Mouse (Mus musculus) ZHBTc4 (cell line): Measurements from ENCODE around the gene Atp11b.

Experiments used
- DNase-seq: peaks from one replicate; pipeline ENCODE4 v3.0.0-alpha.2; 2011; ENCODE audit warnings: low read depth, low spot score

The Atp11b gene

GRCm38 (mm10) chr3:35753825-35754767 is at the start of gene Atp11b:
Atp11b (plus strand) TSS chr3:35754106.
- peak; percentile 93 for DNase-seq

DNA sequence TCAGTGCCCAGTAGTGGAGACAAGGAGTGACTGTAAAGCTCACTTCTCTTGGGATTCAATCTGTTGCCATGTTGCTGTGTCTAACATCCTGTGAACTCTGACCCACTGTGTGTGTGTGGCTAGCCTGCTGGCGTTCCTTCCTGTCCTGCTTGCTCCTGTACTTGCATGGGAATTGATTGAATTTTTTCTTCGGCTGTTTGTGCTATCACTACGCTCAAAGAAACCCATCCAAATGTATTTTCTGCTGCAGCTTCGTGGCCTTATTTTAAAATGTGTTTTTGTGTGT is 49.6 kb upstream of the Atp11b start:
- no peak for DNase-seq

- peak; percentile 49 for DNase-seq
These were observed 34.2 kb upstream of the Atp11b start for GRCm38 (mm10) chr3:35719531-35720205.

- peak; percentile 74 for DNase-seq
These were observed 33.1 kb upstream of the Atp11b start for GRCm38 (mm10) chr3:35720801-35721200.

DNA sequence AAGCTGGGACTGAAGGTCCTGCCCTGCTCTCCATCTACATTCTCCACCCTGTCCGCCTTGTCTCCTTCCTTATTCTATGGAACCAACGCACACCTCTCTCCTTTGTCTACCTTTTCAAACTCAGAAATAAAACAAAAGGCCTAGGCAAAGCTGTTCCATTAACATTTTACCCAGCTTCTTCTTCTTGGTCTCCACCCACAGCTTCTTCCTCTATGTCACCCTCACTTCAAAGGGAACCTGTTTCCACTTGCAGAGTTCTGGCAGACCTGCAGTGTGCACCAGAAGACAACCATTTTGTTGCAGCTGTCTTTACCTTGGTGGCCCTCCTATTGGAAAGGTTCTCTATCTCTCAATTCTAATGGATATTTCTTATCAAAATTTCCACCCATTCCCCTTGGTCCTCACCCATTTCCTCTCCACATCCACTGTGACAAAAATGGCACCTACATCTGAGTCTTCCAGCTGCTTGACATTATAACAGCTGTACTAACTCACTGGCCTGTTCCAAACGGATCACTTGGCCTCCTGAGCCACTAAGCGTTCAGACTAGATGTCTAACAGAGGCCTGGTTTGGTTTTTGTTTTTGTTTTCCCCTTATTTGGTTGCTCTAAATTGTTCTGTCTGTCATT is 32.0 kb upstream of the Atp11b start:
- DNase-seq = peak; percentile 84

GRCm38 (mm10) chr3:35722811-35723210 is 31.1 kb upstream of the Atp11b start:
- no peak for DNase-seq

DNA sequence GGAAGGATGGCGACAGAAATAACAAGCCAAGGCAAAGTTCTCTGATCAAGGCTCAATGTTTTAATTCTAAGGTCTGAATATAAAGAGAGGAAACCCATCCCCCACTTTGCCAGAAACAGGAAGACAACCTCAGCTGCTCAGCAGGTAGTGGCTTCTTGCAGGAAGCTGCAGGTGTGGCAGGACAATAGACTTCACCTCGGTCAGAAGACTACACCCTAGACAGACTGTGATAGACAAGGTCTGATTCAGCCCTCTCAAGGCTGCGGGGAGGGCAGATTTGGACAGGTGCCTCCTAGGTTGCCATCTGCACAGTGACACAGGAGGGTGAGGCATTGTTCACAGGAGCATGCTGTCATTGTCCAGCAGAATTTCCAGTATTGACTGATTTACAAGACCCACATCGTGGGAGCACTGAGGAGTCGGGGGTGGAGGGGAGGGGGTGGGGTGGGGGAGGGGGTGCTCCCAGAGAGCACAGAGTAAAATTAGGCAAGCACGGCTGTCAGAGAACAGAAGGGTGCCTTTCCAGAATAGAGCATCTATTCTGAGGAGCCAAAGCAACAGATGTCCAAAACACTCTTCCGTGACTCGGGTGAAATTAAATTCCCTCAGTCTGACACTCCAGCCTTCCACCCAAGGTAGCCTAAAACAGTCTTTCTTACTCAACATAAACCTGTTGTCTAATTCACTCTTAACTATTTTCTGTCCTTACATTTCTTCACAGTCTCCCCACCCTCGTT is 30.2 kb upstream of the Atp11b start:
- DNase-seq = peak; percentile 60

- peak; percentile 26 for DNase-seq
These were observed 28.8 kb upstream of the Atp11b start for GRCm38 (mm10) chr3:35725096-35725495.

GRCm38 (mm10) chr3:35726936-35727335 is 27.0 kb upstream of the Atp11b start:
- DNase-seq = peak; percentile 59

DNA sequence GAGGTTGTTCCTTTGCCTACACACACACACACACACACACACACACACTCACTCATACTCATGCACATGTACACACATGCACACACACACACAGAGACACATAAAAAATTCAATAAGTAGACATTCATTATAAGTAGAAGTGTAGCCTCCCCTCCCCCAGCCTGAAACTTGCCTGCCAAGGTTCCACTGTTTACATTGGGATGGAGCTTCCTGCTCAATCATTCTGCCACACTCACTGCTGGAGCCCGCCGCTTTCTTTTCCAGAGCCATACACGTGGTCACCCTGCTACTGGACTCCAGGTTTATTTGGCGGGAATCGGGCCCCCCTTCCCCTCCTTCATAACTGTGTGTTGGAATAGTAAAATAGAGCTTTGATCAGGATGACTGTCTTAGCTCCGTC is 24.4 kb upstream of the Atp11b start:
- DNase-seq = no peak

DNA sequence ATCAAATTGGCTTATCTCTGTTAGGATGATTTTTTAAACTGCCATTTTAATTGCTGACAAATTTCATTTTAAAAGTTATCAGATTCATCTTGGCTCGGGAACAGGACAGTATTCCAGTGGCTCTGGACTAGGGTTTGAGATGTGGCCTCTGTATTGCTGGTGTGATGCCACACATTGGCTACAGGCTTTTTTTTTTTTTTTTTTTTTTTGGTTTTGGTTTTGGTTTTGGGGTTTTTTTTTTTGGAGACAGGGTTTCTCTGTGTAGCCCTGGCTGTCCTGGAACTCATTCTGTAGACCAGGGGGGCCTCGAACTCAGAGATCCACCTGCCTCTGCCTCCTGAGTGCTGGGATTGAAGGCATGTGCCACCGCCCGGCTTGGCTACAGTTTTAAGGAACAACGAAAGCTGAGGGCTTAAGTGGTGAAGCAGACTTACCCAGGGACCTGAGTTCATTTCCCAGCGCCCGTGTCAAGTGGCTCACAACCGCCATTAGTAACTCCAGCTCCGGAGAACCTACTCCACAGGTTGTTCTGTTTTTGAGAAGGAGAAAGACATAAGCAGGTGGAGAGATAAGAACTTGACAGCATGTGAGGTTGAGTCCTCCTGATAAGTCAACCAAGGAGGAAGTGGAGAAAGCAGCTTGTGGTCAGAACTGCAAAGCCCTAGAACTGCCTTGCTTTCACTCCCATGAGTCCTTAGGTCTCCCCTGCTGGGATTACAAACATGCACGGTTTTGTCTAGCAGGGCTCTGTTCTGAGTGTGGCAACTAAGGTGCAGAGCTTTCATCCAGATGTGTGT is 21.7 kb upstream of the Atp11b start:
- DNase-seq = peak; percentile 55

DNA sequence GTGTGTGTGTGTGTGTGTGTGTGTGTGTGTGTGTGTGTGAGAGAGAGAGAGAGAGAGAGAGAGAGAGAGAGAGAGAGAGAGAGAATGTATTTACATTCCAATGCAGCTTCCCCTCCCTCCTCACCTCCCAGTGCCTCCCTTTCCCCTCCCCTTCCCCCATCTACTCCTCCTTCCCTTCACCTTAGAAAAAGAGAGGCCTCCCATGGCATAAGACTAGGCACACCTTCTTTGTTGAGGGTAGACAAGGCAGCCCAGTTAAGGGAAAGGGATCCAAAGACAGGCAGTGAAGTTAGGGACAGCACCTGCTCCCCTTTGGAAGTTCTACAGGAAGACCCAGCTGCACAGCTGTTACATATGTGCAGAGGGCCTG is 21.1 kb upstream of the Atp11b start:
- peak; percentile 55 for DNase-seq

DNA sequence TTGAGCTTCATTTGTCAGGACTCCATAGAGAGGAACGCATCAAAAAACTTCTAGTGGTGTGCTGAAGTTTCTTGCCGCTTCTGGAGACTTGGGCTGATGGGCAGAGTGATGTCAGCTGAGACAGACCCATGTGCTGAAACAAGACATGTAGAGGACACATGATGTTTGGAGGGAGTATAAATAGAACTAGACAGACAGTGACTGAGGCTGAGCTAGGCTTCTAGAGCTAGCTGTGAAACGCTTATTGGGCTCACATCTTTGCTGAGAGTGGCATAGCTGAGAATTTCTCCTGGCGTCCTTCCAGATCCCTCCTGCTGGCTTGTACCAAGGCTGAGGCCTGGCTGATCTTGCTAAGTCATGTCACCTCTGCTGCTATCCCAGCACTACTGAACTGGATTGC is 19.4 kb upstream of the Atp11b start:
- peak; percentile 47 for DNase-seq

- DNase-seq = no peak
These were observed 15.8 kb upstream of the Atp11b start for GRCm38 (mm10) chr3:35738071-35738470.

GRCm38 (mm10) chr3:35745010-35745409 is 8.9 kb upstream of the Atp11b start:
- DNase-seq = peak; percentile 53

GRCm38 (mm10) chr3:35746840-35747456 is 7.0 kb upstream of the Atp11b start:
- no peak for DNase-seq

GRCm38 (mm10) chr3:35750286-35750685 is 3.6 kb upstream of the Atp11b start:
- peak; percentile 50 for DNase-seq

DNA sequence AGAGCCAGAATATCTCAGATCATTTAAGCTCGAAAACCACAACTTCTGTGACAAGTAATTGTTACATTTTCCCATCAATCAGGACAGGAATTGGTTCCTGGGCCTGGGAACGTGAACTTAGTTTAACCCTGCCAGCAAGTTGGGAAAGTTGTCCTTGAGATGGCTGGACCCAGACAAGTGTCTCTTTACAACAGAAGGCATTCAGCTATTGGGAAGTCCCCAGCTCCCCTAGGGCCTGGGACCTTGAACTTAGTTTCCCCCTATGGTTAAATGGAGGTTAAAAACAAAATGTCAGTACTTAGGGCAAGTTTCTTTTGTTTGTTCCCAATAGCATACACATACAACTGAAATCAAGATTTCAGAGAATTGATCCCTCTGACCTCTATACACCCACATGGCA is 2.2 kb upstream of the Atp11b start:
- DNase-seq = peak; percentile 45

- DNase-seq = no peak
These were observed 8.8 kb downstream of the Atp11b start for GRCm38 (mm10) chr3:35762735-35763134.
